Mouse (Mus musculus): ENCODE measurements around the gene Zfp606. TPM values are rescaled to one million over a fixed set of nuclear protein-coding genes. Genes with fewer than 3 reads are reported as not detected.

Gene Zfp606
- total RNA-seq (2014; rRNA removed) = 27.1 and 33.8 TPM in 2 replicates
- 21.8 and 23.3 TPM in 2 replicates for polyA plus RNA-seq (2015; fragmentation: Nextera tagmentation; extraction: Ambion mirVana)

GRCm38 (mm10) chr7:12478158-12479008, at the start of gene Zfp606:
Zfp606 (plus strand) TSS chr7:12478293.
- H3K27ac ChIP-seq (ENCODE audit: low read depth, low read length) = peak within 1 kb of the TSS; percentile 87
- H3K4me1 ChIP-seq (ENCODE audit: insufficient read depth, low read length) = no peaks in the 10 kb centered on the region
- 0 out of 2 replicates have a peak, but pooled peaks cover 3% of the 10 kb centered on the region for H3K9me3 ChIP-seq (ENCODE audit: low read length)
- H3K27me3 ChIP-seq (ENCODE audit: insufficient read depth, low read length) = no peaks in the 10 kb centered on the region
- peak within 1 kb of the TSS; percentile 99 for H3K9ac ChIP-seq (replicated peaks; ENCODE audit: low read length, poor library complexity, severe bottlenecking)
- DNase-seq (ENCODE audit: low spot score) (peak; percentile 97), ATAC-seq (ENCODE audit: low FRiP score) (peak; percentile 98)
- TF ChIP-seq CTCF (IDR thresholded peaks at IDR 0.05) = peak; percentile 10; the same call in 1 of the 2 replicates
- H3K4me2 ChIP-seq (ENCODE audit: low read depth, low read length, poor library complexity, severe bottlenecking) = peak within 1 kb of the TSS; percentile 60
- WGBS = under 1% methylated on average over 50 of the region's 53 CpGs
- H3K36me3 ChIP-seq (ENCODE audit: insufficient read depth, low read length) = peaks cover 28% of the 10 kb centered on the region
- peak within 1 kb of the TSS; percentile 95 for H3K4me3 ChIP-seq (ENCODE audit: low read depth, low read length)

DNA sequence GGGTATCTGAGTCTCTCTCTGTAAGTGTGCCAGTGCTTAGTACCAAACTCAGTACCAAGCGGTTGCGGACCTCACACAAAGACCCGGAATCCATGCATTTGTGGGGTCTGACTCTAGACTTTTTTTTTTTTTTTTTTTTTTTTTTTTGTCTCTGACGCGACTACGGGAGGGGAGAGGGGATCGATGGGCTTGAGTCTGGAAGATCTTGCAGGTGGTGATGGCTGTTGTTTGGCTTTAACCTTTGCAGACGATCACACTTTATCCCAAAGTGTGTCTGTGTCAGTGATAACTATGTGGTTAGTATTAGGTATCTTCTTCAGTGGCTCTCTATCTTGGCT, 885 bp downstream of the Zfp606 start:
- Histone ChIP-seq H3K4me3 (ENCODE audit: low read depth, low read length) (peak overlapping the region; percentile 95), H3K27me3 (ENCODE audit: insufficient read depth, low read length) (no peaks in the 10 kb centered on the region), H3K4me2 (ENCODE audit: low read depth, low read length, poor library complexity, severe bottlenecking) (peak overlapping the region; percentile 60), H3K27ac (ENCODE audit: low read depth, low read length) (no peak overlapping the region), H3K9me3 (ENCODE audit: low read length) (0 out of 2 replicates have a peak, but pooled peaks cover 3% of the 10 kb centered on the region), H3K36me3 (ENCODE audit: insufficient read depth, low read length) (peaks cover 34% of the 10 kb centered on the region), H3K4me1 (ENCODE audit: insufficient read depth, low read length) (no peaks in the 10 kb centered on the region), H3K9ac (replicated peaks; ENCODE audit: low read length, poor library complexity, severe bottlenecking) (peak overlapping the region; percentile 99)
- DNase-seq (ENCODE audit: low spot score) (peak; percentile 17), ATAC-seq (ENCODE audit: low FRiP score) (no peak)
- WGBS = under 1% methylated on average over 8 of the region's 8 CpGs
- no peak for TF ChIP-seq CTCF (IDR thresholded peaks at IDR 0.05)

GRCm38 (mm10) chr7:12479525-12479924, 1.4 kb downstream of the Zfp606 start:
- Histone ChIP-seq H3K9me3 (ENCODE audit: low read length) (0 out of 2 replicates have a peak, but pooled peaks cover 3% of the 10 kb centered on the region), H3K36me3 (ENCODE audit: insufficient read depth, low read length) (peaks cover 39% of the 10 kb centered on the region), H3K4me1 (ENCODE audit: insufficient read depth, low read length) (no peaks in the 10 kb centered on the region), H3K4me2 (ENCODE audit: low read depth, low read length, poor library complexity, severe bottlenecking) (peak overlapping the region; percentile 60), H3K27ac (ENCODE audit: low read depth, low read length) (no peak overlapping the region), H3K4me3 (ENCODE audit: low read depth, low read length) (peak overlapping the region; percentile 95), H3K27me3 (ENCODE audit: insufficient read depth, low read length) (no peaks in the 10 kb centered on the region), H3K9ac (replicated peaks; ENCODE audit: low read length, poor library complexity, severe bottlenecking) (no peak overlapping the region)
- ATAC-seq (ENCODE audit: low FRiP score) (no peak), DNase-seq (ENCODE audit: low spot score) (no peak)
- 69% methylated on average over 3 of the region's 4 CpGs for WGBS
- no peak for TF ChIP-seq CTCF (IDR thresholded peaks at IDR 0.05)

GRCm38 (mm10) chr7:12483771-12484170, 5.7 kb downstream of the Zfp606 start:
- Histone ChIP-seq H3K27me3 (ENCODE audit: insufficient read depth, low read length) (no peaks in the 10 kb centered on the region), H3K4me2 (ENCODE audit: low read depth, low read length, poor library complexity, severe bottlenecking) (no peak overlapping the region), H3K4me1 (ENCODE audit: insufficient read depth, low read length) (no peaks in the 10 kb centered on the region), H3K9me3 (ENCODE audit: low read length) (peaks cover 11% of the 10 kb centered on the region), H3K36me3 (ENCODE audit: insufficient read depth, low read length) (peaks cover 78% of the 10 kb centered on the region), H3K27ac (ENCODE audit: low read depth, low read length) (no peak overlapping the region), H3K9ac (replicated peaks; ENCODE audit: low read length, poor library complexity, severe bottlenecking) (no peak overlapping the region), H3K4me3 (ENCODE audit: low read depth, low read length) (no peak overlapping the region)
- ATAC-seq (ENCODE audit: low FRiP score) (no peak), DNase-seq (ENCODE audit: low spot score) (no peak)
- TF ChIP-seq CTCF (IDR thresholded peaks at IDR 0.05) = no peak
- 97% methylated on average over 6 of the region's 6 CpGs for WGBS

DNA sequence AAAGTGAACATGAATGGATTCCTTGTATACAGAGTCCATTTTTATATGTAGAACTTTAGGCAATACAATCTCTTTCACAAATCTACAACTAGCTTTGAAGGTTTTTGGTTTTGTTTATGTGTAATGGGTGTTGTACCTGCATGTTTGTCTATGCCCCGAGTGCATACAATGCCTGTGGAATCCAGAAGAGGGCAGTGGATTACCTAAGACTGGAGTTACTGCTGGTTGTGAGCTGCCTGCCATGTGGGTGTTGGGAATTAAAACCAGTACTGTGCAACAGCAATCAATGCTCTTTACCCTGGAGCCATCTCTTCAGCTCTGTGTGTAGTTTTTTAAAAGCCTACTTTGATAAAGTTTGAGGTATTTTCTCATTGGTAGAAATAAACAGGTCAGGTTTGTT, 7.9 kb downstream of the Zfp606 start:
- H3K9ac ChIP-seq (replicated peaks; ENCODE audit: low read length, poor library complexity, severe bottlenecking) = no peak overlapping the region
- H3K4me1 ChIP-seq (ENCODE audit: insufficient read depth, low read length) = no peaks in the 10 kb centered on the region
- ATAC-seq (ENCODE audit: low FRiP score) (no peak), DNase-seq (ENCODE audit: low spot score) (no peak)
- H3K27me3 ChIP-seq (ENCODE audit: insufficient read depth, low read length) = no peaks in the 10 kb centered on the region
- WGBS = 100% methylated on average over 1 of the region's 1 CpGs
- 0 out of 2 replicates have a peak, but pooled peaks have one; percentile 2 for TF ChIP-seq CTCF (IDR thresholded peaks at IDR 0.05)
- peaks cover 91% of the 10 kb centered on the region for H3K36me3 ChIP-seq (ENCODE audit: insufficient read depth, low read length)
- no peak overlapping the region for H3K4me2 ChIP-seq (ENCODE audit: low read depth, low read length, poor library complexity, severe bottlenecking)
- peaks cover 23% of the 10 kb centered on the region for H3K9me3 ChIP-seq (ENCODE audit: low read length)
- H3K27ac ChIP-seq (ENCODE audit: low read depth, low read length) = no peak overlapping the region
- no peak overlapping the region for H3K4me3 ChIP-seq (ENCODE audit: low read depth, low read length)

DNA sequence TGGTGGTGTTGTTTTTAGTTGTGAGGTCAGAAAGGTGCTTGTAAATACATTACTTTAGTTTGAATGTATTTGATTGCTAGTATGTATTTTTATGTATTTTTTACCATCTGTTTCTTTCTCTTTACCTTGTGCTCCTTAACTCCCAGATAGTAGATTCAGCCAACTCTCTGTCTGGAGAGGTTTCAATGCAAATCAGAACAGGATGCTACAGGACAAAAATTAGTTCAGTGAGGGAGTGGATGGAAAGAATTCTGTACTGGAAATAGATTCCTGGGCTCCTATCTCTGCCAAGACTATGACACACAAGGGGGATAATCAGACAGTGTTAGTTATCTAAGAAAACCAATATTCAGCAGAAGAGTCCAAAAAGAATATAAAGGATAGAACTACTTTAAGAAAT, 8.6 kb downstream of the Zfp606 start:
- Histone ChIP-seq H3K27me3 (ENCODE audit: insufficient read depth, low read length) (no peaks in the 10 kb centered on the region), H3K4me3 (ENCODE audit: low read depth, low read length) (no peak overlapping the region), H3K4me2 (ENCODE audit: low read depth, low read length, poor library complexity, severe bottlenecking) (no peak overlapping the region), H3K4me1 (ENCODE audit: insufficient read depth, low read length) (no peaks in the 10 kb centered on the region), H3K36me3 (ENCODE audit: insufficient read depth, low read length) (peaks cover 91% of the 10 kb centered on the region), H3K9me3 (ENCODE audit: low read length) (peaks cover 27% of the 10 kb centered on the region), H3K27ac (ENCODE audit: low read depth, low read length) (no peak overlapping the region), H3K9ac (replicated peaks; ENCODE audit: low read length, poor library complexity, severe bottlenecking) (no peak overlapping the region)
- ATAC-seq (ENCODE audit: low FRiP score) = no peak
- DNase-seq (ENCODE audit: low spot score) = no peak
- TF ChIP-seq CTCF (IDR thresholded peaks at IDR 0.05) = no peak

Measured in midbrain, postnatal 0 days (tissue).